Mouse (Mus musculus): ENCODE results near the gene Ubald1. TPM values are rescaled to one million over a fixed set of nuclear protein-coding genes. Genes with fewer than 3 reads are reported as not detected.
A peak's percentile ranks its signal among the peaks of the same experiment; 100 is the strongest.

Ubald1 gene
- polyA plus RNA-seq, 2 experiments: 5.4 to 9.0 TPM

DNA sequence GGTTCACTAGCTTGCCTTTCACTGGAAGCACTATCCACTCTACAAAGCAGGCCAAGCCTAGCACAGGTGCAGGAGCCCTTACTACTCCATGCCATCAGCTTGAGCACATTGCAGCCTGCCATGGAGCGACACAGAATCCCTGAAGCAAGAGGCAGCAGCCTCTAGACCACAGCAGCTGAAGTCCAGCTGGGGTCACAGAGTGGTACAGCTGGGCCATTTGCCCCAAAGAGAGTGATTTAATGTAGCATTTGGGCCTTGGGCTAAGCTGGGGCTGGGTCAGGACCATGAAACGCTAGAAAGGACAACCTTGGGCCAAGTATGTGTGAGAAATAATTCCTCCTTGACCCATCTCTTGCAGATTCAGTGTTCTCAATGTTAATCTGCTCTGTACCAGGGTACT is 32.0 kb downstream of the Ubald1 start:
- H3K9ac ChIP-seq (replicated peaks): no peak overlapping the region
- ATAC-seq (ENCODE audit: insufficient read depth) (no peak), DNase-seq (ENCODE audit: low read depth in 3 of 3, low spot score in 3 of 3) (no peak)
- no peak overlapping the region for H3K4me2 ChIP-seq (ENCODE audit: low read depth)
- H3K36me3 ChIP-seq (replicated peaks; ENCODE audit: control insufficient read depth, insufficient read depth, low read depth): no peaks in the 10 kb centered on the region
- no peak overlapping the region for H3K4me3 ChIP-seq (ENCODE audit: insufficient read depth in 1 of 2, low read depth in 2 of 2, low read length in 2 of 2)
- no peaks in the 10 kb centered on the region for H3K4me1 ChIP-seq (replicated peaks; ENCODE audit: control insufficient read depth in 2 of 2, insufficient read depth in 2 of 2, low read length in 1 of 2)
- TF ChIP-seq EP300 (IDR thresholded peaks at IDR 0.05; ENCODE audit: low read depth): no peak
- no peak for TF ChIP-seq CTCF (IDR thresholded peaks at IDR 0.05; ENCODE audit: low read depth)
- no peaks in the 10 kb centered on the region for H3K27me3 ChIP-seq (ENCODE audit: control insufficient read depth, insufficient read depth, low read length)
- no peaks in the 10 kb centered on the region for H3K9me3 ChIP-seq (ENCODE audit: control insufficient read depth, low read length)
- H3K27ac ChIP-seq: no peak overlapping the region
- 44% methylated on average over 2 of the region's 2 CpGs for WGBS (ENCODE audit: insufficient replicate concordance)

DNA sequence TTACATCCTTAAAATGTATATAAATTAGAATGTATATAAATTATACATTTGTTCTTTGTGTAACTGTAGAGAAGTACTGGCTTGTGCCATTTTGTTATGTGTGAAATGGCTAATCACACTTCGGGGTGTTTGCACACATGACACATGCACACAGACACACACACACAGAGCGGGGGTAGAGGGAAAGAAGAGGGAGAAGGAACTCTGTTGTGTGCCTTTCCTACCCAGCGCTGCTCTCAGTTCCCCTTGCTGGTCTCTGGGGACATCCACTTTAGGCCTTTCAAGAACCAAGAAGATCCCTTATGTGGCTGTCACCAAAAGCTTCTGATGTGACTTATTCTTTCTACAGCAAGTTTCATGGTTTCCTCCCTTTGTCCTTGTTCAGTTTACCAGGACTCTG is 33.1 kb downstream of the Ubald1 start:
- no peak for DNase-seq (ENCODE audit: low read depth in 3 of 3, low spot score in 3 of 3)

GRCm38 (mm10) chr16:4840231-4840630 is 39.9 kb downstream of the Ubald1 start:
- H3K36me3 ChIP-seq (replicated peaks; ENCODE audit: control insufficient read depth, insufficient read depth, low read depth): no peaks in the 10 kb centered on the region
- H3K27me3 ChIP-seq (ENCODE audit: control insufficient read depth, insufficient read depth, low read length): no peaks in the 10 kb centered on the region
- H3K9me3 ChIP-seq (ENCODE audit: control insufficient read depth, low read length): no peaks in the 10 kb centered on the region
- no peak for DNase-seq (ENCODE audit: low read depth in 3 of 3, low spot score in 3 of 3)
- H3K4me3 ChIP-seq (ENCODE audit: insufficient read depth in 1 of 2, low read depth in 2 of 2, low read length in 2 of 2): no peak overlapping the region
- H3K27ac ChIP-seq: no peak overlapping the region
- H3K4me1 ChIP-seq (replicated peaks; ENCODE audit: control insufficient read depth in 2 of 2, insufficient read depth in 2 of 2, low read length in 1 of 2): no peaks in the 10 kb centered on the region
- no peak overlapping the region for H3K4me2 ChIP-seq (ENCODE audit: low read depth)
- WGBS (ENCODE audit: insufficient replicate concordance): 64% methylated on average over 8 of the region's 8 CpGs
- no peak for TF ChIP-seq EP300 (IDR thresholded peaks at IDR 0.05; ENCODE audit: low read depth)
- no peak for TF ChIP-seq CTCF (IDR thresholded peaks at IDR 0.05; ENCODE audit: low read depth)
- ATAC-seq (ENCODE audit: insufficient read depth): no peak
- no peak overlapping the region for H3K9ac ChIP-seq (replicated peaks)

More for the DNA sequence above, 33.1 kb downstream of the Ubald1 start:
- no peak for ATAC-seq (ENCODE audit: insufficient read depth)
- H3K27ac ChIP-seq: no peak overlapping the region
- H3K4me3 ChIP-seq (ENCODE audit: insufficient read depth in 1 of 2, low read depth in 2 of 2, low read length in 2 of 2): no peak overlapping the region
- H3K4me2 ChIP-seq (ENCODE audit: low read depth): no peak overlapping the region
- H3K36me3 ChIP-seq (replicated peaks; ENCODE audit: control insufficient read depth, insufficient read depth, low read depth): no peaks in the 10 kb centered on the region
- H3K9me3 ChIP-seq (ENCODE audit: control insufficient read depth, low read length): no peaks in the 10 kb centered on the region
- H3K4me1 ChIP-seq (replicated peaks; ENCODE audit: control insufficient read depth in 2 of 2, insufficient read depth in 2 of 2, low read length in 1 of 2): no peaks in the 10 kb centered on the region
- no peaks in the 10 kb centered on the region for H3K27me3 ChIP-seq (ENCODE audit: control insufficient read depth, insufficient read depth, low read length)
- 55% methylated on average over 3 of the region's 3 CpGs for WGBS (ENCODE audit: insufficient replicate concordance)
- no peak overlapping the region for H3K9ac ChIP-seq (replicated peaks)
- TF ChIP-seq EP300 (IDR thresholded peaks at IDR 0.05; ENCODE audit: low read depth) (no peak), CTCF (IDR thresholded peaks at IDR 0.05; ENCODE audit: low read depth) (no peak)

- H3K27ac ChIP-seq: no peak overlapping the region
- H3K36me3 ChIP-seq (replicated peaks; ENCODE audit: control insufficient read depth, insufficient read depth, low read depth): no peaks in the 10 kb centered on the region
- no peaks in the 10 kb centered on the region for H3K4me1 ChIP-seq (replicated peaks; ENCODE audit: control insufficient read depth in 2 of 2, insufficient read depth in 2 of 2, low read length in 1 of 2)
- TF ChIP-seq EP300 (IDR thresholded peaks at IDR 0.05; ENCODE audit: low read depth) (no peak), CTCF (IDR thresholded peaks at IDR 0.05; ENCODE audit: low read depth) (no peak)
- no peak overlapping the region for H3K4me3 ChIP-seq (ENCODE audit: insufficient read depth in 1 of 2, low read depth in 2 of 2, low read length in 2 of 2)
- WGBS (ENCODE audit: insufficient replicate concordance): 40% methylated on average over 3 of the region's 3 CpGs
- DNase-seq (ENCODE audit: low read depth in 3 of 3, low spot score in 3 of 3) (no peak), ATAC-seq (ENCODE audit: insufficient read depth) (0 out of 2 replicates have a peak, but pooled peaks have one; percentile 11)
- H3K9me3 ChIP-seq (ENCODE audit: control insufficient read depth, low read length): no peaks in the 10 kb centered on the region
- no peak overlapping the region for H3K9ac ChIP-seq (replicated peaks)
- no peak overlapping the region for H3K4me2 ChIP-seq (ENCODE audit: low read depth)
- no peaks in the 10 kb centered on the region for H3K27me3 ChIP-seq (ENCODE audit: control insufficient read depth, insufficient read depth, low read length)
These were observed 40.6 kb downstream of the Ubald1 start for GRCm38 (mm10) chr16:4839552-4839951.

- DNase-seq (ENCODE audit: low read depth in 3 of 3, low spot score in 3 of 3) (no peak), ATAC-seq (ENCODE audit: insufficient read depth) (no peak)
- Histone ChIP-seq H3K9me3 (ENCODE audit: control insufficient read depth, low read length) (no peaks in the 10 kb centered on the region), H3K27ac (no peak overlapping the region), H3K4me1 (replicated peaks; ENCODE audit: control insufficient read depth in 2 of 2, insufficient read depth in 2 of 2, low read length in 1 of 2) (no peaks in the 10 kb centered on the region), H3K4me3 (ENCODE audit: insufficient read depth in 1 of 2, low read depth in 2 of 2, low read length in 2 of 2) (no peak overlapping the region), H3K4me2 (ENCODE audit: low read depth) (no peak overlapping the region), H3K36me3 (replicated peaks; ENCODE audit: control insufficient read depth, insufficient read depth, low read depth) (no peaks in the 10 kb centered on the region), H3K9ac (replicated peaks) (no peak overlapping the region), H3K27me3 (ENCODE audit: control insufficient read depth, insufficient read depth, low read length) (no peaks in the 10 kb centered on the region)
- no peak for TF ChIP-seq CTCF (IDR thresholded peaks at IDR 0.05; ENCODE audit: low read depth)
- TF ChIP-seq EP300 (IDR thresholded peaks at IDR 0.05; ENCODE audit: low read depth): no peak
- WGBS (ENCODE audit: insufficient replicate concordance): 53% methylated on average over 3 of the region's 3 CpGs
These were observed 42.5 kb downstream of the Ubald1 start for GRCm38 (mm10) chr16:4837631-4838030.

All from liver, embryonic 14.5 days (tissue).